Mouse (Mus musculus) embryonic facial prominence, embryonic 10.5 days (tissue): ENCODE measurements around the gene Hmga2. TPM values are rescaled to one million over a fixed set of nuclear protein-coding genes. Genes with fewer than 3 reads are reported as not detected.
A peak's percentile ranks its signal among the peaks of the same experiment; 100 is the strongest.
"Not testable (repeated sequence)": the region's sequence is repeated elsewhere in the genome, so short reads cannot be mapped to it uniquely, and the experiment has no call there.

Experiments
- DNase-seq: peaks from one replicate; pipeline ENCODE4 v3.0.0-alpha.2; 2017; ENCODE audit warnings: low spot score
- H3K27ac ChIP-seq: fragments of 300-500 bp; sonication (generic); replicated peaks from 2 replicates; pipeline ENCODE4 v1.5.1; 2016; ENCODE audit warnings: mild to moderate bottlenecking
- H3K27me3 ChIP-seq: fragments of 300-500 bp; sonication (generic); replicated peaks from 2 replicates; pipeline ENCODE4 v1.6.1; 2016; ENCODE audit warnings: low read depth, mild to moderate bottlenecking; ENCODE audit not compliant: poor library complexity, severe bottlenecking
- H3K36me3 ChIP-seq: fragments of 300-500 bp; sonication (generic); replicated peaks from 2 replicates; pipeline ENCODE4 v1.6.1; 2016; ENCODE audit warnings: mild to moderate bottlenecking, moderate library complexity
- H3K4me1 ChIP-seq: fragments of 300-500 bp; sonication (generic); 2 replicates; pipeline ENCODE4 v1.6.1; 2016
- H3K4me3 ChIP-seq: fragments of 300-500 bp; sonication (generic); 2 replicates; pipeline ENCODE4 v1.5.1; 2016; ENCODE audit warnings: mild to moderate bottlenecking, moderate library complexity
- H3K9me3 ChIP-seq: fragments of 300-500 bp; sonication (generic); 2 replicates; pipeline ENCODE4 v1.6.1; 2016; ENCODE audit warnings: mild to moderate bottlenecking
- WGBS: fragments of 180-500 bp; shearing (Covaris S2); methylation state at CpG from one replicate; pipeline ENCODE4 v1.1.7; 2016; 5-methylcytosine and 5-hydroxymethylcytosine counted together
- polyA plus RNA-seq: library from polyadenylated mRNA; unstranded; fragments of >200 nt; fragmentation: Nextera tagmentation; extraction: Ambion mirVana; gene quantifications from 2 replicates; pipeline ENCODE4 v1.2.1, GENCODE M21; 2016

The Hmga2 gene
- polyA plus RNA-seq, 1 experiment from 2014 or later, result 94.0 TPM

GRCm38 (mm10) chr10:120354523-120355030 lies 121.7 kb downstream of the Hmga2 start:
- Histone ChIP-seq H3K27me3 (no peaks in the 10 kb centered on the region), H3K9me3 (no peaks in the 10 kb centered on the region), H3K36me3 (no peaks in the 10 kb centered on the region), H3K27ac (no peak overlapping the region), H3K4me3 (no peak overlapping the region), H3K4me1 (0 out of 2 replicates have a peak, but pooled peaks cover 3% of the 10 kb centered on the region)
- WGBS, result 75% methylated on average over 13 of the region's 13 CpGs
- DNase-seq, result no peak

GRCm38 (mm10) chr10:120345325-120345724 lies 130.9 kb downstream of the Hmga2 start:
- peaks cover 16% of the 10 kb centered on the region; the same call in 1 of the 2 replicates for H3K27me3 ChIP-seq

GRCm38 (mm10) chr10:120344558-120345318 lies 131.5 kb downstream of the Hmga2 start:
- no peak overlapping the region for H3K27ac ChIP-seq
- H3K4me1 ChIP-seq, result peaks cover 14% of the 10 kb centered on the region
- peaks cover 16% of the 10 kb centered on the region; the same call in 1 of the 2 replicates for H3K27me3 ChIP-seq
- no peaks in the 10 kb centered on the region for H3K9me3 ChIP-seq
- H3K4me3 ChIP-seq, result no peak overlapping the region
- 74% methylated on average over 16 of the region's 16 CpGs for WGBS
- H3K36me3 ChIP-seq, result no peaks in the 10 kb centered on the region
- no peak for DNase-seq

More at GRCm38 (mm10) chr10:120345325-120345724, 130.9 kb downstream of the Hmga2 start:
- Histone ChIP-seq H3K36me3 (no peaks in the 10 kb centered on the region), H3K27ac (0 out of 2 replicates have a peak overlapping the region, but pooled peaks have one; percentile 32), H3K4me3 (no peak overlapping the region), H3K9me3 (no peaks in the 10 kb centered on the region), H3K4me1 (peaks cover 9% of the 10 kb centered on the region; the same call in 1 of the 2 replicates)
- DNase-seq, result no peak
- 76% methylated on average over 6 of the region's 6 CpGs for WGBS

GRCm38 (mm10) chr10:120339906-120340305 lies 136.4 kb downstream of the Hmga2 start:
- peaks cover 20% of the 10 kb centered on the region for H3K4me1 ChIP-seq
- not testable (repeated sequence) for H3K9me3 ChIP-seq, H3K36me3 ChIP-seq, H3K4me3 ChIP-seq, DNase-seq
- WGBS, result 77% methylated on average over 2 of the region's 2 CpGs
- H3K27ac ChIP-seq, result peak overlapping the region; percentile 8; the same call in 1 of the 2 replicates
- H3K27me3 ChIP-seq, result peaks cover 16% of the 10 kb centered on the region; the same call in 1 of the 2 replicates

- 32% methylated on average over 4 of the region's 4 CpGs for WGBS
- H3K27me3 ChIP-seq, result peaks cover 16% of the 10 kb centered on the region; the same call in 1 of the 2 replicates
- H3K4me3 ChIP-seq, result no peak overlapping the region
- H3K4me1 ChIP-seq, result peaks cover 17% of the 10 kb centered on the region
- H3K36me3 ChIP-seq, result no peaks in the 10 kb centered on the region
- H3K9me3 ChIP-seq, result 0 out of 2 replicates have a peak, but pooled peaks cover 3% of the 10 kb centered on the region
- peak overlapping the region; percentile 8; the same call in 1 of the 2 replicates for H3K27ac ChIP-seq
- DNase-seq, result no peak
Observed at GRCm38 (mm10) chr10:120339324-120339723, 136.9 kb downstream of the Hmga2 start.

GRCm38 (mm10) chr10:120338841-120339240 lies 137.4 kb downstream of the Hmga2 start:
- 56% methylated on average over 5 of the region's 5 CpGs for WGBS
- Histone ChIP-seq H3K9me3 (0 out of 2 replicates have a peak, but pooled peaks cover 3% of the 10 kb centered on the region), H3K27ac (no peak overlapping the region), H3K4me3 (no peak overlapping the region), H3K4me1 (peaks cover 17% of the 10 kb centered on the region), H3K36me3 (no peaks in the 10 kb centered on the region), H3K27me3 (peaks cover 13% of the 10 kb centered on the region; the same call in 1 of the 2 replicates)
- no peak for DNase-seq

GRCm38 (mm10) chr10:120338431-120338830 lies 137.8 kb downstream of the Hmga2 start:
- Histone ChIP-seq H3K4me1 (peaks cover 17% of the 10 kb centered on the region), H3K27me3 (peaks cover 13% of the 10 kb centered on the region; the same call in 1 of the 2 replicates)
- not testable (repeated sequence) for H3K9me3 ChIP-seq, H3K4me3 ChIP-seq, H3K36me3 ChIP-seq, DNase-seq, H3K27ac ChIP-seq
- WGBS, result 89% methylated on average over 1 of the region's 1 CpGs

GRCm38 (mm10) chr10:120327946-120328345 lies 148.3 kb downstream of the Hmga2 start:
- no peak for DNase-seq
- 0 out of 2 replicates have a peak overlapping the region, but pooled peaks have one; percentile 7 for H3K27ac ChIP-seq
- no peaks in the 10 kb centered on the region for H3K27me3 ChIP-seq
- no peaks in the 10 kb centered on the region for H3K9me3 ChIP-seq
- WGBS, result 90% methylated on average over 14 of the region's 14 CpGs
- peaks cover 23% of the 10 kb centered on the region for H3K4me1 ChIP-seq
- H3K4me3 ChIP-seq, result no peak overlapping the region
- H3K36me3 ChIP-seq, result no peaks in the 10 kb centered on the region

GRCm38 (mm10) chr10:120323584-120324203 lies 152.6 kb downstream of the Hmga2 start:
- DNase-seq, result no peak
- H3K4me1 ChIP-seq, result peaks cover 23% of the 10 kb centered on the region
- no peak overlapping the region for H3K4me3 ChIP-seq
- H3K27me3 ChIP-seq, result no peaks in the 10 kb centered on the region
- H3K36me3 ChIP-seq, result no peaks in the 10 kb centered on the region
- H3K9me3 ChIP-seq, result peaks cover 5% of the 10 kb centered on the region; the same call in 1 of the 2 replicates
- no peak overlapping the region for H3K27ac ChIP-seq
- WGBS, result 90% methylated on average over 11 of the region's 11 CpGs

- Histone ChIP-seq H3K4me3 (no peak overlapping the region), H3K27me3 (no peaks in the 10 kb centered on the region), H3K36me3 (no peaks in the 10 kb centered on the region), H3K4me1 (peaks cover 15% of the 10 kb centered on the region), H3K9me3 (peaks cover 5% of the 10 kb centered on the region; the same call in 1 of the 2 replicates), H3K27ac (no peak overlapping the region)
- DNase-seq, result no peak
- WGBS, result 92% methylated on average over 8 of the region's 8 CpGs
Observed at GRCm38 (mm10) chr10:120322815-120323214, 153.5 kb downstream of the Hmga2 start.

- no peak overlapping the region for H3K4me3 ChIP-seq
- WGBS, result 90% methylated on average over 12 of the region's 12 CpGs
- no peaks in the 10 kb centered on the region for H3K27me3 ChIP-seq
- H3K4me1 ChIP-seq, result no peaks in the 10 kb centered on the region
- no peaks in the 10 kb centered on the region for H3K36me3 ChIP-seq
- peaks cover 5% of the 10 kb centered on the region; the same call in 1 of the 2 replicates for H3K9me3 ChIP-seq
- DNase-seq, result no peak
- H3K27ac ChIP-seq, result no peak overlapping the region
Observed at GRCm38 (mm10) chr10:120319614-120320013, 156.7 kb downstream of the Hmga2 start.
